Mouse (Mus musculus) heart, embryonic 12.5 days (tissue): ENCODE results near the gene Nt5dc2. TPM values are rescaled to one million over a fixed set of nuclear protein-coding genes. Genes with fewer than 3 reads are reported as not detected.

ENCODE experiments used
- ATAC-seq: fragments of 200-750 bp; cut with Nextera tagmentation; 2 replicates; pipeline ENCODE4 v1.8.0; 2017; ENCODE audit warnings: moderate TSS enrichment, moderate library complexity; ENCODE audit not compliant: insufficient number of reproducible peaks, low FRiP score
- H3K27ac ChIP-seq: fragments of 300-500 bp; sonication (generic); 2 replicates; pipeline ENCODE4 v1.5.1; 2016; ENCODE audit warnings: mild to moderate bottlenecking, moderate library complexity; ENCODE audit not compliant: poor library complexity, severe bottlenecking
- H3K27me3 ChIP-seq: fragments of 300-500 bp; sonication (generic); replicated peaks from 2 replicates; pipeline ENCODE4 v1.6.1; 2016; ENCODE audit warnings: mild to moderate bottlenecking, moderate library complexity
- H3K36me3 ChIP-seq: fragments of 300-500 bp; sonication (generic); 2 replicates; pipeline ENCODE4 v1.6.1; 2016; ENCODE audit warnings: mild to moderate bottlenecking, moderate library complexity
- H3K4me1 ChIP-seq: fragments of 300-500 bp; sonication (generic); replicated peaks from 2 replicates; pipeline ENCODE4 v1.6.1; 2016; ENCODE audit warnings: mild to moderate bottlenecking
- H3K4me2 ChIP-seq: fragments of 300-500 bp; sonication (generic); 2 replicates; pipeline ENCODE4 v1.6.1; 2016; ENCODE audit warnings: mild to moderate bottlenecking, moderate library complexity
- H3K4me3 ChIP-seq: fragments of 300-500 bp; sonication (generic); 2 replicates; pipeline ENCODE4 v1.5.1; 2016; ENCODE audit warnings: mild to moderate bottlenecking
- H3K9ac ChIP-seq: fragments of 300-500 bp; sonication (generic); 2 replicates; pipeline ENCODE4 v1.6.1; 2016; ENCODE audit warnings: mild to moderate bottlenecking, moderate library complexity
- H3K9me3 ChIP-seq: fragments of 300-500 bp; sonication (generic); replicated peaks from 2 replicates; pipeline ENCODE4 v1.6.1; 2016; ENCODE audit warnings: mild to moderate bottlenecking, moderate library complexity
- WGBS: fragments of 180-500 bp; shearing (Covaris S2); methylation state at CpG from one replicate; pipeline ENCODE4 v1.1.7; 2016; 5-methylcytosine and 5-hydroxymethylcytosine counted together
- polyA plus RNA-seq: library from polyadenylated mRNA; unstranded; fragments of >200 nt; fragmentation: Nextera tagmentation; extraction: Ambion mirVana; gene quantifications from 2 replicates; pipeline ENCODE4 v1.2.1, GENCODE M21; 2016

Gene Nt5dc2
- polyA plus RNA-seq, 1 experiment from 2014 or later, result 343 TPM

DNA sequence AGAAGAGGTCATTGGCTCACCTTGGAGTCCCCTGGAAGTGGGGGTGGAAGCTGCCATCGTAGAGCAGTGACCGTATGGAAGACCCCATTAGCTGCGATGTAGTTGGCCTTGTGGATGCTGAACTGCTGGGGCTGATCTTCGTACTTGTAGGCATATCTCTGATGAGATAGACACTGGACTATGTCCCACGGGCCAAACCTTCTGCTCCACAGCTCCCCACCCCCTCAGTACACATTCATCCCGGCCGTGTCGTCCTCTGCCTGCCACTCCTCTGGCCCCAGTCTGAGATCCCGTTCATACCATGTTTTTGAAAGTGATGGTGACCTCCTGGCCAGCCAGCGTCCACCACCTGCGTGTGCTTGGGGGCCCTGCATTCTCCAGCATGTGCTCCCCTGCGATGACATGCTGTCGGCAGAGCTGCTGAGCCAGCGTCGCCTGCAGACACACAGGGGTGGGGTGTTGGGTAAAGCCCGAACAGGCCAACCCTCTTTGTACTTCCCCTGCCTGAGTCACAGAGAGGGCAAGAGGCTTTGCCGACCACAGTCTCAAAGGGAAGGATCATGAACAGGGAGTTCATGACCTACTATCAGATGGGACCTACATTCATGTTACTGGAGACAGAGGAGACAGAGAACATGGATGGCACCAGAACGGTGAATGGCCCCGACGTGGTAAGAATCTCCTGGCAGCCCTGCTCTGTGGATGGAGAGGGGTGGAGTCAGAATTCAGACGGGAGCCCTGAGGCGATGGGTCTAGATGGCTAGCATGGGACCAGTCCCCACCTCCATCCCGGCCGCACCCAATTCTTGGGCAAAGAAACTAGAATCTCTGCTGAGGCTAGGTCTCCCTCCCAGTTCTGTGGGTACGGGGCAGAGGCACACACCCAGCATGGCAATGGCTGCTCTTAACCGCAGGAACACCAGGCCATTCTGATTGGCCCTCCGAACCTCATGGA lies 29.6 kb downstream of the Nt5dc2 start:
- Histone ChIP-seq H3K27me3 (no peaks in the 10 kb centered on the region), H3K36me3 (peaks cover 17% of the 10 kb centered on the region), H3K4me1 (peaks cover 42% of the 10 kb centered on the region), H3K4me2 (0 out of 2 replicates have a peak overlapping the region, but pooled peaks have one; percentile 4), H3K4me3 (no peak overlapping the region), H3K27ac (no peak overlapping the region), H3K9me3 (no peaks in the 10 kb centered on the region), H3K9ac (no peak overlapping the region)
- ATAC-seq, result no peak
- WGBS, result 65% methylated on average over 27 of the region's 27 CpGs

DNA sequence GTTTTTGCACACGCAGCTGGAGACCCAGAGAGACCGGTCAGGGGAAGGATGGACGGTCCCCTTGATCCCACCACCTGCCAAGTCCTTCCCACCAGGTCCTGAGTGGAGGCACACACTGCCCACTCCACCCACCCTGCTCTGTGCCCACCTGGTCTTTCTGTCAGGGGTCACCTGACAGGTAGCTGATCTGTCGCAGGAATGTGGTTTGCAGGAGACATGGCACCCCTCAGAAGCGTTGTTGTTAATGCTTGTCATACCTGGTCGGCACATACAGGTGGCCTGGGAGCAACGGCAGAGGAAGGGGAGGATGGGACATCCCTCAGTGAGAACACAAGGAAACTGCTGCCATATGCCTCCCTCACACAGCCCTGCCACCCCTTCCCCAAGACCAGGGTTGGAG lies 30.3 kb downstream of the Nt5dc2 start:
- no peak overlapping the region for H3K4me2 ChIP-seq
- peaks cover 14% of the 10 kb centered on the region; the same call in 1 of the 2 replicates for H3K36me3 ChIP-seq
- H3K4me3 ChIP-seq, result no peak overlapping the region
- no peaks in the 10 kb centered on the region for H3K27me3 ChIP-seq
- H3K9ac ChIP-seq, result no peak overlapping the region
- H3K9me3 ChIP-seq, result no peaks in the 10 kb centered on the region
- no peak for ATAC-seq
- no peak overlapping the region for H3K27ac ChIP-seq
- 87% methylated on average over 7 of the region's 7 CpGs for WGBS
- peaks cover 50% of the 10 kb centered on the region for H3K4me1 ChIP-seq

DNA sequence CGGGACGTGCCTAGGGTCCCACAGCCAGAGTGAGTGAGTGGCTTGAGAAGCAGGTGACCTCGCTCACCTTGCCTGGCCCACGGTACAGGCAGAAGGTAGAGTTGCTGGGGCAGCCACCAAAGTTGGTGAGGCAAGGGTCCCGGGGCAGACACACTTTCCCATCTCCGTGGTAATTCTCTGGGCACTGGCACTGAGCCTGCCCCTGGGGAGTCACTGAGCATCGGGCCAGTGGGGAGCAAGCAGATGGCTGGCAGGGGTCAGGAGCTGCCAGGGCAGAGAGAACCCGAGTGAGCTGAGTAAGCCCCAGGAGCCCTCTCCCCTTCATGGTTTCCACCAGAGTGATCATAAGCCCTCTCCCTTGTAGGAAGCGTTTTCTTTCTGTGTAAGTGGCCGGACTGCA lies 30.8 kb downstream of the Nt5dc2 start:
- Histone ChIP-seq H3K4me1 (peaks cover 54% of the 10 kb centered on the region), H3K27ac (no peak overlapping the region), H3K9ac (no peak overlapping the region), H3K9me3 (no peaks in the 10 kb centered on the region), H3K27me3 (no peaks in the 10 kb centered on the region), H3K4me2 (no peak overlapping the region), H3K4me3 (no peak overlapping the region), H3K36me3 (peaks cover 14% of the 10 kb centered on the region; the same call in 1 of the 2 replicates)
- 79% methylated on average over 10 of the region's 10 CpGs for whole genome bisulfite sequencing
- ATAC-seq, result no peak

DNA sequence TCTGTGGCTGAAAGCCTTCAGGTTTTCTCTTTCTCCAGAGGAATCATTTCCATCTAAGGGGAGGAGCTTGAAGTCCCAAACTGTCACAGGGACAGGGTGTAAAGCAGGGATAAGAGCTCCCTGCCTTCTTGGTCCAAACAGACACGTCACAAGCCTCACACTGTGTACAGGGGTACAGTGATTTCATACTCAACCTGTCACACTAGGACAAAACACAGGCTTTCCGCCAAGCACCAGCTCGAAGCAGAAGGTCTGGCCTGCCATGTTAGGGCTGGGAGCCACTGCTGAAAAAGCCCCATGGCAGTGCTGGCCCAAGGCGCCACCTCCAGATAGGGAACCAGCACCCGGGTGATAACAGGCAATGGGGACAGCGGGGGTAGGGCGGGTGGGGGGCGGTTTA lies 33.2 kb downstream of the Nt5dc2 start:
- Histone ChIP-seq H3K27ac (peak overlapping the region; percentile 22; the same call in 1 of the 2 replicates), H3K27me3 (no peaks in the 10 kb centered on the region), H3K36me3 (peaks cover 9% of the 10 kb centered on the region; the same call in 1 of the 2 replicates), H3K9ac (no peak overlapping the region), H3K4me2 (peak overlapping the region; percentile 0; the same call in 1 of the 2 replicates), H3K4me1 (peaks cover 68% of the 10 kb centered on the region), H3K4me3 (no peak overlapping the region), H3K9me3 (no peaks in the 10 kb centered on the region)
- 0 out of 2 replicates have a peak, but pooled peaks have one; percentile 13 for ATAC-seq
- WGBS, result 27% methylated on average over 8 of the region's 8 CpGs

DNA sequence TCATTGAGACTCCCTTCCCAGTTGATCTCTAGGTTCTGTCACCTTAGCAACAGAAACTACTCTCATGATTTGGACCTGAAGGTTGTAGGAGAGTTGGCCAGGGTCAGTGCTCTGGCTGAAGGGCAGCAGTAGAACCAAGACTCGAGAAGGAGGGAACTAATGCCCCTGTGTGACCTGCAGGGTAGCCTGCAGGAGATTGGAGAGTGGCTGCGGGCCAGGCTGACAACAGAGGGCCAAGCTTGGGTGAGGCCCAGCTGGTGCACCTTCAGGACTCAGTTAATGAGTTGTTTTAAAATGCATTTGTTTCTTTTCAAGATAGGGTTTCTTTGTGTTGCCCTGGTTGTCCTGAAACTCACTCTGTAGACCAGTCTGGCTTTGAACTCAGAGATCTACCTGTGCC lies 34.2 kb downstream of the Nt5dc2 start:
- no peak overlapping the region for H3K4me2 ChIP-seq
- no peak overlapping the region for H3K9ac ChIP-seq
- no peaks in the 10 kb centered on the region for H3K27me3 ChIP-seq
- H3K4me3 ChIP-seq, result no peak overlapping the region
- no peak for ATAC-seq
- H3K27ac ChIP-seq, result no peak overlapping the region
- 63% methylated on average over 2 of the region's 2 CpGs for WGBS
- no peaks in the 10 kb centered on the region for H3K9me3 ChIP-seq
- peaks cover 8% of the 10 kb centered on the region for H3K36me3 ChIP-seq
- H3K4me1 ChIP-seq, result peaks cover 68% of the 10 kb centered on the region

DNA sequence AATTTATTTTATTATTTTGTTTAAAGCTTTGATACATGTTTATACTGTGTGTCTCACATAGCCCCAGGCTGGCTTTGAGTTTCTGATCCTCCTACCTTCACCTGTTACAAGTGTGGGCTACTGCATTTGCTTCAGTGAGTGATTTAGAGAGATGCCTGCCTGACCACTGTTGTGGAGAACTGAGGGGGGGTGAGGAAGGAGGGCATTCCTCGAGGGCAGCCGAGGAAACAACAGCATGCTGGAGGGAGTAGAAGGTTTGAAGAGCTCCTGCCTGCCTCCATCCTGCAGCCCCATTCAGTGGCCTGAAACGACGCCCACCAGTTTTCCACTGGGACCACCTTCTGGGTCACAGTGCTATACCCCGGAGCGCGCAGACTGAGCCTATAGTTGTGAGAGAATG lies 34.6 kb downstream of the Nt5dc2 start:
- H3K9ac ChIP-seq, result no peak overlapping the region
- no peak overlapping the region for H3K4me3 ChIP-seq
- H3K4me1 ChIP-seq, result peaks cover 68% of the 10 kb centered on the region
- H3K4me2 ChIP-seq, result peak overlapping the region; percentile 56; the same call in 1 of the 2 replicates
- no peaks in the 10 kb centered on the region for H3K27me3 ChIP-seq
- ATAC-seq, result no peak
- H3K27ac ChIP-seq, result no peak overlapping the region
- peaks cover 12% of the 10 kb centered on the region for H3K36me3 ChIP-seq
- H3K9me3 ChIP-seq, result no peaks in the 10 kb centered on the region
- 54% methylated on average over 7 of the region's 7 CpGs for WGBS

DNA sequence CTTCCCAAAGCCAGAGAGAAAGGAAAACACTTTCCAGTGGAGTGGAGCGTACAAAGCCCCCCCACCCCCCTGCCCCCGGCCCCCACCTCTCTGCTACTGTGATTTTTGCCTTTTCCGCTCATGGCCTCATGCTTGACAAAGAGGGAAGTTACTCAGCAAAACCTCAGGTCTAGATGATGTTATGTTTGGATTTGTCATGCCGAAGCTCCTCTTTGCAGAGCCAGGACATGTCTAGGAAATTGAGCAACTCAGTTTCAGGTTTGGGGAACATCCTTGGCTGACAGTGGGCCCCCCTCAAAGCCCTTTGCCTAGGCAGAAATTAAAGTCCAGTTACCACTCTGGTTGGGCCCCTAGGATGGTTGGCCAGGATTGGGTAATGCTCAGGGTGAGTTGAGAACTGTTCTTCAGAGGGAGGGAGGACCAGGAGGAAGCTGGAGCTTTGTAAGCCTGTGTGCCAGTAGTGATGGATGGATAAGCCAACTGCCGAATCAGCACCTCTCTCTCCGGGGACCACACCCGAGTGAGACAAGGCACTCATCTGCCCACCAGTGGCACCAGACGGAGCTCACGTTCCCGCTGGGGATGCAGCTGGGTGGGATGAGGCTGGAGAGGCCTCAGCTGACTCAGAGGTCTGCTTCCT lies 35.3 kb downstream of the Nt5dc2 start:
- Histone ChIP-seq H3K4me3 (peak overlapping the region; percentile 43), H3K4me1 (peaks cover 67% of the 10 kb centered on the region), H3K4me2 (peak overlapping the region; percentile 56), H3K27ac (no peak overlapping the region), H3K27me3 (no peaks in the 10 kb centered on the region), H3K9ac (no peak overlapping the region), H3K36me3 (peaks cover 19% of the 10 kb centered on the region), H3K9me3 (no peaks in the 10 kb centered on the region)
- 48% methylated on average over 10 of the region's 10 CpGs for WGBS
- ATAC-seq, result no peak

DNA sequence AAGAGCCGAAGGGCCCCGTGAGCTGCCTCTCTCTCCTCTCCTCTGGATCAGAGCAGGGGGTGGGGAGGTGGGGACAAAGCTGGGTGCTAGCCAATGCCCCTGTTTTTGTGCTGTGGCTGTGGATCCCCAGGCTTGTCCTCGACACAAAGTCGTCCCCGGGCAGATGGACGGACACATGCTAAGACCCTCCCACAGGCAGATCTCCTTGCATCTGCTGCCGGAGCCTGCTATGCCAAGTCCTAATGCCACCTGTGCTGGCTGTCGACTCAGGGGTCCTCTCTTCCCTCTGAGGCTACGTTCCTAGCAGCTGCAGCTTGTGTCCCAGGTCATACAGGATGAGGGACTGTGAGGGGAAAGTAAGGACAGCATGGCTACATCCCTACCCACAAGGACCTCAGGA lies 36.0 kb downstream of the Nt5dc2 start:
- Histone ChIP-seq H3K27ac (no peak overlapping the region), H3K4me2 (peak overlapping the region; percentile 56), H3K4me1 (peaks cover 70% of the 10 kb centered on the region), H3K9me3 (no peaks in the 10 kb centered on the region), H3K27me3 (no peaks in the 10 kb centered on the region), H3K9ac (peak overlapping the region; percentile 36), H3K36me3 (peaks cover 26% of the 10 kb centered on the region), H3K4me3 (peak overlapping the region; percentile 43)
- WGBS, result 46% methylated on average over 9 of the region's 9 CpGs
- ATAC-seq, result no peak

DNA sequence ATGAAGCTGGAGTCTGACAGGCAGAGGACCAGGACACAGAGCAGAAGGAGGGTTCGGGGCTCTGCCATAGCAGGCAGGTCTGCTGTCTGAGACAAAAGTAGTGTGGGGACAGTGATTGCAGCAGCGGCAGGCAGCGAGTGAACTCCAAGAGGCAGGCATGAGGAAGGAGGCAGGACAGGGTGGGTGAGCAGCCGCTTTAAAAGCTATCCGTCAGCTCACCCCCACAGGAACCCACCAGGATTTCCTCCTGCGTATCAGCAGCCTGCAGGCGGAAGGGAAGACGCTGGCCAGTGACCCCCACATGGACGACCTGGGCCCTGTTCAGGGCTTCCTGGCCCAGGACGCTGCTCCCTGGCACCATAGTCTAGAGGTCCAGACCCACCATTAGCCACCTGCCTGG lies 37.6 kb downstream of the Nt5dc2 start, which contains the start of gene Stab1:
Stab1 (minus strand) TSS at position 217 of the 400 bp plus-strand sequence.
- Histone ChIP-seq H3K27ac (peak within 1 kb of the TSS; percentile 62), H3K9me3 (no peaks in the 10 kb centered on the region), H3K4me1 (peaks cover 74% of the 10 kb centered on the region), H3K9ac (peak within 1 kb of the TSS; percentile 56), H3K4me3 (peak within 1 kb of the TSS; percentile 43), H3K4me2 (peak within 1 kb of the TSS; percentile 56), H3K36me3 (peaks cover 37% of the 10 kb centered on the region), H3K27me3 (no peaks in the 10 kb centered on the region)
- peak; percentile 45 for ATAC-seq
- 17% methylated on average over 10 of the region's 10 CpGs for WGBS

DNA sequence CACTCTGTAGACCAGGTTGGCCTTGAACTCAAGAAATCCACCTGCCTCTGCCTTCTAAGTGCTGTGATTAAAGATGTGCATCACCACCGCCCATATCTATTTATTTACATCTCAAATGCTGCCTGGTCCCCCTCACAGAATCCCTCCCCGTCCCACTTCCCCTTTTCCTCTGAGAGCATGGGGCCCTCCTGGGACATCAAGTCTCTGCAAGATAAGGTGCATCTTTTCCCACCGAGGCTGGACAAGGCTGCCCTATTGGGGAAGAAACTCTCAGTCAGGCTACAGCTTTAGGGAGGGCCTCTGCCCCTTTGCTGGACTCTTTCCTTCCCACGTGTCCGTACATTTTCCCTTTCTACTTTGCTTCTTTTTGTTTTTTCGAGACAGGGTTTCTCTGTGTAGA lies 38.7 kb downstream of the Nt5dc2 start:
- H3K4me1 ChIP-seq, result peaks cover 73% of the 10 kb centered on the region
- WGBS, result 55% methylated on average over 6 of the region's 6 CpGs

DNA sequence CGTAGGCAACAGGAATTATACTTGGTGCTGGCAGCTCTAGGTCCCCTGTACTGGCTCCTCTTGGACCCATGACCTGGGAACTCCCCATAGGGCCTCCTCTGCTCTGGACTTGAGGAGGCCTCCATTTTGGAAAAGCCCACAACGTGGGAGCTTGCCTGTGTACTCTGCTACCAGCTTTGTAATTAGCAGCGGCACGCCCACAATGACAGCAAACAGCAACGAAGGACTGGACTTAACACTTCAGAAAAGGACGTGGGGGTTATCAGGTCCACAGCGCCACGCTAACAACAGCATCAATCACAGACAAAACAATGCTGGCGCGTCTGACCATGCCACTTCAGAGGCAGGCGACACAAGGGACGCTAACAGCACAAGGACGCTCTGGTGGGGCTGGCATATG lies 40.1 kb downstream of the Nt5dc2 start:
- peak overlapping the region; percentile 30; the same call in 1 of the 2 replicates for H3K27ac ChIP-seq
- no peak for ATAC-seq

More for the DNA sequence above, 38.7 kb downstream of the Nt5dc2 start:
- H3K4me3 ChIP-seq, result no peak overlapping the region
- H3K27me3 ChIP-seq, result no peaks in the 10 kb centered on the region
- ATAC-seq, result no peak
- H3K36me3 ChIP-seq, result peaks cover 46% of the 10 kb centered on the region
- no peak overlapping the region for H3K4me2 ChIP-seq
- no peak overlapping the region for H3K9ac ChIP-seq
- H3K9me3 ChIP-seq, result no peaks in the 10 kb centered on the region
- H3K27ac ChIP-seq, result no peak overlapping the region

More for the DNA sequence above, 40.1 kb downstream of the Nt5dc2 start:
- no peak overlapping the region for H3K4me2 ChIP-seq
- H3K9ac ChIP-seq, result no peak overlapping the region
- H3K36me3 ChIP-seq, result peaks cover 60% of the 10 kb centered on the region
- H3K4me1 ChIP-seq, result peaks cover 63% of the 10 kb centered on the region
- 68% methylated on average over 13 of the region's 13 CpGs for WGBS
- H3K4me3 ChIP-seq, result no peak overlapping the region
- no peaks in the 10 kb centered on the region for H3K27me3 ChIP-seq
- H3K9me3 ChIP-seq, result no peaks in the 10 kb centered on the region
